Mouse (Mus musculus): ENCODE results near the gene Srsf9.

DNA sequence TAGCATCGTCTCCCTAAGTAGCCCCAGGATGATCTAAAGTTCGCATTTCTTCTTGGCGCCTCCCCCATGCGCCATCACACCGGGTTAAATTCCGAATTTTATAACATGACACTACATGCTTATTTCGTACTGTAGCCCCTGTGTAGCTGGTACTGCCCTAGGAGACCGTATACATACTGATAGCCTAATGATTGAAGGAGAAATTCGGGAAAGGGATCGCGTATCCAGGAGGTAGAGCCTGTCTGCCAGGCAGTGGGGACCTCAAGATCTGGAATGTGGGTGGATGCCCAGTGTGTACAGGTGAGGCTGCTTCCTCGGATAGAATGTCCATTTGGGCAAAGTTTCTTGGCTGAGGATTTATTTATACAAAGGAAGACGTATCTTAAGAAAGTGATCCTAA is 25.4 kb upstream of the Srsf9 start:
- TF ChIP-seq CTCF (IDR thresholded peaks at IDR 0.05; ENCODE audit: extremely low read depth, insufficient read length, insufficient replicate concordance, low read depth, low read length) = no peak
- TF ChIP-seq POLR2A (IDR thresholded peaks at IDR 0.05; ENCODE audit: low read depth, low read length) = no peak
